Mouse (Mus musculus): ENCODE results near the gene Mageb16.

Gene Mageb16

DNA sequence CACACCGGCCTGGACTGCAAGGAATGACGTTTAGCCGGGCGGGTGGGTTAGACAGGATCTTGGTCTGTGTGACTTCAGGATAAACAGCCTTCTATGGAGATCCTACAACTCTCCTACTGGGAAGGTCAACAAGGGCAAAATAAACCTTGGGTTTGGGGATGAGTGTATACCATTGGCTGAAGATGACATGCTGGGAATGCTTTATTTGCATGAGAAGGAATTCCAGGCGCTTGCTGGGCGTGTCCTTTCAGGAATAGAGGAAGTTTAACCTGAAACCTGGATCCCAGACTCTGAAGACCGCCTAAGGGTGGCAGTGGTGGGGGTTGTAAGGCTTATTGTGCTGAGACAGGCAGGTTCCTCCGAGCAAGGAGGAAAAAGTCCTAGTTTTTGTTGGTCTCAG, at the start of gene Mageb16:
TSS of gene Mageb16 (minus strand) at position 25 of the 400 bp plus-strand sequence.
- DNase-seq (ENCODE audit: inconsistent ontology term), result no peak

DNA sequence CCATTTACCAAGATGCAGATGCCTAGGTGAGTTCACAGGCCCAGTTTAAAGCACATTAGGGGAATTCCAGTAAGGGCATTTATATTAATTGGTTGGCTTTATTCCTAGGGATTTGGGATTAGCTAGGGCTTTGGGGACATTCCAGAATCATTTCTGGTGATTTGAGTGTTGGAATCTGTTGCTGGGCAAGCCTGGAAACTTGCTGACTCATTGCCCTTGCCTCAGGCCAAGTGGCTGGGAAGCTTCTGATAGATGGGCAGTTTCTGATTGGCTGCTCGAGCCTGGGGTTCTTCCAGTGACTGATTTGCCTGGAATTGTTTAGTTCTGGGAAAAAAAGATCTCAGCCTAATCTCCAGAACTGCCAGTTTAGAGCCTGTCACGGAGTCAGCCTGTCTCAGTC, 20.1 kb downstream of the Mageb16 start:
- peak; percentile 81 for DNase-seq (ENCODE audit: inconsistent ontology term)

DNA sequence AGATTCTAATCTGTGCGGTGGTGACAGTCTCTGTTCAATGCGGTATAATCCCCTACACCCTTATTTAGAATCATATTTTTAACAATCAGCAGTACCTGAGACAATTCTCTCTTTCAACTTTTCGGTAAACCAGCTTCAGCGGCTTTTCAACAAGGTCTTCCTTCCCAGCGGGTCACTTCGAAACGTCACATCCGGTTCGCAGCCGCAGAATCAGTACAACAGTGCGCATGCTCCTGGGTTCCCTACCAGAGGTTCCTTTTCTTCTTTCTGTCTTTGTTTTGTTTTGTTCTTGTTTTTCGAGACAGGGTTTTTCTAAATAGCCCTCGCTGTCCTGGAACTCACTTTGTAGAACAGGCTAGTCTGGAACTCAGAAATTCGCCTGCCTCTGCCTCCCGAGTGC, 35.8 kb downstream of the Mageb16 start:
- no peak for DNase-seq (ENCODE audit: inconsistent ontology term)

GRCm38 (mm10) chrX:79606462-79606861, 64.8 kb downstream of the Mageb16 start:
- DNase-seq (ENCODE audit: inconsistent ontology term), result no peak
